Mouse (Mus musculus): Measurements from ENCODE around the gene Scn4a. TPM values are rescaled to one million over a fixed set of nuclear protein-coding genes. Genes with fewer than 3 reads are reported as not detected.

The Scn4a gene
- polyA plus RNA-seq, 1 experiment: 1.1 TPM

GRCm38 (mm10) chr11:106286206-106286605 is 66.9 kb downstream of the Scn4a start:
- H3K27me3 ChIP-seq (ENCODE audit: control insufficient read depth, insufficient read depth, low read length): no peaks in the 10 kb centered on the region
- H3K27ac ChIP-seq (ENCODE audit: control insufficient read depth, insufficient read depth, low read depth, low read length): no peak overlapping the region
- no peaks in the 10 kb centered on the region; the same call in none of the 2 replicates for H3K36me3 ChIP-seq (ENCODE audit: control insufficient read depth, insufficient read depth, low read length)
- H3K4me1 ChIP-seq (ENCODE audit: control insufficient read depth, insufficient read depth, low read length): no peaks in the 10 kb centered on the region
- no peak overlapping the region for H3K4me3 ChIP-seq (ENCODE audit: control insufficient read depth, low read depth, low read length)
- no peak for TF ChIP-seq POLR2A (IDR thresholded peaks at IDR 0.05; ENCODE audit: control insufficient read depth, low read depth, low read length)
- TF ChIP-seq CTCF (IDR thresholded peaks at IDR 0.05; ENCODE audit: control insufficient read depth, insufficient read depth, insufficient replicate concordance, low read depth, low read length): no peak

GRCm38 (mm10) chr11:106284126-106284525 is 69.0 kb downstream of the Scn4a start:
- no peaks in the 10 kb centered on the region for H3K4me1 ChIP-seq (ENCODE audit: control insufficient read depth, insufficient read depth, low read length)
- no peaks in the 10 kb centered on the region for H3K27me3 ChIP-seq (ENCODE audit: control insufficient read depth, insufficient read depth, low read length)
- no peak overlapping the region for H3K4me3 ChIP-seq (ENCODE audit: control insufficient read depth, low read depth, low read length)
- TF ChIP-seq POLR2A (IDR thresholded peaks at IDR 0.05; ENCODE audit: control insufficient read depth, low read depth, low read length) (no peak), CTCF (IDR thresholded peaks at IDR 0.05; ENCODE audit: control insufficient read depth, insufficient read depth, insufficient replicate concordance, low read depth, low read length) (no peak)
- H3K36me3 ChIP-seq (ENCODE audit: control insufficient read depth, insufficient read depth, low read length): no peaks in the 10 kb centered on the region; the same call in none of the 2 replicates
- no peak overlapping the region for H3K27ac ChIP-seq (ENCODE audit: control insufficient read depth, insufficient read depth, low read depth, low read length)

- Histone ChIP-seq H3K27me3 (ENCODE audit: control insufficient read depth, insufficient read depth, low read length) (no peaks in the 10 kb centered on the region), H3K4me3 (ENCODE audit: control insufficient read depth, low read depth, low read length) (no peak overlapping the region), H3K27ac (ENCODE audit: control insufficient read depth, insufficient read depth, low read depth, low read length) (no peak overlapping the region), H3K4me1 (ENCODE audit: control insufficient read depth, insufficient read depth, low read length) (no peaks in the 10 kb centered on the region), H3K36me3 (ENCODE audit: control insufficient read depth, insufficient read depth, low read length) (no peaks in the 10 kb centered on the region; the same call in none of the 2 replicates)
- TF ChIP-seq CTCF (IDR thresholded peaks at IDR 0.05; ENCODE audit: control insufficient read depth, insufficient read depth, insufficient replicate concordance, low read depth, low read length) (no peak), POLR2A (IDR thresholded peaks at IDR 0.05; ENCODE audit: control insufficient read depth, low read depth, low read length) (no peak)
Measured at GRCm38 (mm10) chr11:106283371-106283770, 69.7 kb downstream of the Scn4a start.

- no peak overlapping the region for H3K4me3 ChIP-seq (ENCODE audit: control insufficient read depth, low read depth, low read length)
- H3K27ac ChIP-seq (ENCODE audit: control insufficient read depth, insufficient read depth, low read depth, low read length): no peak overlapping the region
- H3K27me3 ChIP-seq (ENCODE audit: control insufficient read depth, insufficient read depth, low read length): no peaks in the 10 kb centered on the region
- TF ChIP-seq POLR2A (IDR thresholded peaks at IDR 0.05; ENCODE audit: control insufficient read depth, low read depth, low read length): no peak
- no peak for TF ChIP-seq CTCF (IDR thresholded peaks at IDR 0.05; ENCODE audit: control insufficient read depth, insufficient read depth, insufficient replicate concordance, low read depth, low read length)
- H3K4me1 ChIP-seq (ENCODE audit: control insufficient read depth, insufficient read depth, low read length): no peaks in the 10 kb centered on the region
- no peaks in the 10 kb centered on the region; the same call in none of the 2 replicates for H3K36me3 ChIP-seq (ENCODE audit: control insufficient read depth, insufficient read depth, low read length)
Measured at GRCm38 (mm10) chr11:106282452-106282851, 70.6 kb downstream of the Scn4a start.

- no peaks in the 10 kb centered on the region; the same call in 1 of the 2 replicates for H3K36me3 ChIP-seq (ENCODE audit: control insufficient read depth, insufficient read depth, low read length)
- peaks cover 24% of the 10 kb centered on the region for H3K4me1 ChIP-seq (ENCODE audit: control insufficient read depth, insufficient read depth, low read length)
- peak; percentile 63; the same call in 1 of the 2 replicates for TF ChIP-seq CTCF (IDR thresholded peaks at IDR 0.05; ENCODE audit: control insufficient read depth, insufficient read depth, insufficient replicate concordance, low read depth, low read length)
- TF ChIP-seq POLR2A (IDR thresholded peaks at IDR 0.05; ENCODE audit: control insufficient read depth, low read depth, low read length): peak; percentile 91; the same call in 1 of the 2 replicates
- peak within 1 kb of the TSS; percentile 94 for H3K27ac ChIP-seq (ENCODE audit: control insufficient read depth, insufficient read depth, low read depth, low read length)
- H3K27me3 ChIP-seq (ENCODE audit: control insufficient read depth, insufficient read depth, low read length): no peaks in the 10 kb centered on the region
- peak within 1 kb of the TSS; percentile 92 for H3K4me3 ChIP-seq (ENCODE audit: control insufficient read depth, low read depth, low read length)
Measured at GRCm38 (mm10) chr11:106276454-106276853, 76.6 kb downstream of the Scn4a start, which contains the start of gene Tcam1. Gene Tcam1, plus strand, starts transcription at chr11:106276672.

GRCm38 (mm10) chr11:106274971-106275411 is 78.1 kb downstream of the Scn4a start:
- TF ChIP-seq POLR2A (IDR thresholded peaks at IDR 0.05; ENCODE audit: control insufficient read depth, low read depth, low read length): peak; percentile 42; the same call in 1 of the 2 replicates
- no peak for TF ChIP-seq CTCF (IDR thresholded peaks at IDR 0.05; ENCODE audit: control insufficient read depth, insufficient read depth, insufficient replicate concordance, low read depth, low read length)
- Histone ChIP-seq H3K4me3 (ENCODE audit: control insufficient read depth, low read depth, low read length) (peak overlapping the region; percentile 92), H3K27me3 (ENCODE audit: control insufficient read depth, insufficient read depth, low read length) (no peaks in the 10 kb centered on the region), H3K4me1 (ENCODE audit: control insufficient read depth, insufficient read depth, low read length) (peaks cover 31% of the 10 kb centered on the region), H3K27ac (ENCODE audit: control insufficient read depth, insufficient read depth, low read depth, low read length) (peak overlapping the region; percentile 49), H3K36me3 (ENCODE audit: control insufficient read depth, insufficient read depth, low read length) (no peaks in the 10 kb centered on the region; the same call in 1 of the 2 replicates)

- H3K27me3 ChIP-seq (ENCODE audit: control insufficient read depth, insufficient read depth, low read length): no peaks in the 10 kb centered on the region
- H3K36me3 ChIP-seq (ENCODE audit: control insufficient read depth, insufficient read depth, low read length): no peaks in the 10 kb centered on the region; the same call in 1 of the 2 replicates
- H3K4me3 ChIP-seq (ENCODE audit: control insufficient read depth, low read depth, low read length): peak overlapping the region; percentile 92
- peaks cover 31% of the 10 kb centered on the region for H3K4me1 ChIP-seq (ENCODE audit: control insufficient read depth, insufficient read depth, low read length)
- peak overlapping the region; percentile 49 for H3K27ac ChIP-seq (ENCODE audit: control insufficient read depth, insufficient read depth, low read depth, low read length)
- no peak for TF ChIP-seq POLR2A (IDR thresholded peaks at IDR 0.05; ENCODE audit: control insufficient read depth, low read depth, low read length)
- TF ChIP-seq CTCF (IDR thresholded peaks at IDR 0.05; ENCODE audit: control insufficient read depth, insufficient read depth, insufficient replicate concordance, low read depth, low read length): no peak
Measured at GRCm38 (mm10) chr11:106274374-106274773, 78.7 kb downstream of the Scn4a start.
